Mouse (Mus musculus): ENCODE results near the gene Tmem120b.

DNA sequence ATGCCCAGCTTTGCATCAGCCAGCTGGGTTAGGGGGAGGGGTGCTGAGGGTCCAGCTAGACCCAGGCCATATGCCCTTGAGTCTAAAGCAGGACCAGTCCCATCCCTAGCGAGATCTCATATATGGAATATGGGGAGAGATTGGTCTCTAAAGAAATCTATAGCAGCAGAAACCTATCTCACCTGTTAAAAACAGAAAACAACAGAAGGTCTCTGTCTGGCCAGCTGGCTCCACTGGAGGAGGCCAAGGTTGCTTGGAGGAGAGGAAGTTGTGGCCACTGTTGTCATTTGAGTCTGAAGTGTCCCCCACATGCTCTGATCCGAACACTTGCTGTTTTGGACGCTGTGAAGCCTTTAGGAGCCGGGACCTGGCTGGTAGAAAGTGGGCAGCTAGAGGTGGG lies 20.6 kb downstream of the Tmem120b start:
- TF ChIP-seq CTCF (IDR thresholded peaks at IDR 0.05; ENCODE audit: low read depth) (no peak), EP300 (IDR thresholded peaks at IDR 0.05; ENCODE audit: low read depth) (no peak)
